Mouse (Mus musculus) adipose tissue, adult 10 weeks (tissue): ENCODE measurements around the gene Nop58. TPM values are rescaled to one million over a fixed set of nuclear protein-coding genes. Genes with fewer than 3 reads are reported as not detected.

Experiments
- polyA plus RNA-seq: library from polyadenylated mRNA; stranded (reverse); fragments of 350-450 nt; fragmentation: Illumina TruSeq; extraction: RNeasy Lipid Tissue Mini Kit (QIAGEN cat#74804); gene quantifications from one replicate; pipeline ENCODE4 v1.2.3, GENCODE M21; 2014; ENCODE audit warnings: low read depth, low replicate concordance

The Nop58 gene
- 50.3 TPM for polyA plus RNA-seq

GRCm38 (mm10) chr1:59684819-59685755, at the start of gene Nop58:
Gene Nop58, plus strand, starts transcription at chr1:59684971.

GRCm38 (mm10) chr1:59670641-59671168, 14.1 kb upstream of the Nop58 start, which contains the start of gene Sumo1:
Gene Sumo1, minus strand, starts transcription at chr1:59670834.

GRCm38 (mm10) chr1:59763164-59763768, 78.5 kb downstream of the Nop58 start, which contains the start of gene Bmpr2:
Gene Bmpr2, plus strand, starts transcription at chr1:59763400.

Other genes starting within 250 kb of the Nop58 start
- gene Fzd7, start 202.5 kb upstream of the Nop58 start, polyA plus RNA-seq: 5.9 TPM
- gene Gm973, start 168.7 kb upstream of the Nop58 start, polyA plus RNA-seq: 7.1 TPM
- gene Sumo1, start 14.1 kb upstream of the Nop58 start, polyA plus RNA-seq: 111 TPM
- gene Bmpr2, start 78.4 kb downstream of the Nop58 start, polyA plus RNA-seq: 12.8 TPM
- 14.2 TPM for gene Fam117b, start 228.0 kb downstream of the Nop58 start, polyA plus RNA-seq